Mouse (Mus musculus) left cerebral cortex, adult 9 months (tissue): ENCODE measurements around the gene Olfr412.

Experiments used
- DNase-seq, 2 experiments: peaks; one replicate each; pipeline ENCODE4 v3.0.0; 2022; ENCODE audit warnings: low spot score in 2 of 2

The Olfr412 gene

GRCm38 (mm10) chr11:74361769-74362168 lies at the start of gene Olfr412:
TSS of gene Olfr412 (plus strand) at chr11:74362069.
- DNase-seq: no peak

DNA sequence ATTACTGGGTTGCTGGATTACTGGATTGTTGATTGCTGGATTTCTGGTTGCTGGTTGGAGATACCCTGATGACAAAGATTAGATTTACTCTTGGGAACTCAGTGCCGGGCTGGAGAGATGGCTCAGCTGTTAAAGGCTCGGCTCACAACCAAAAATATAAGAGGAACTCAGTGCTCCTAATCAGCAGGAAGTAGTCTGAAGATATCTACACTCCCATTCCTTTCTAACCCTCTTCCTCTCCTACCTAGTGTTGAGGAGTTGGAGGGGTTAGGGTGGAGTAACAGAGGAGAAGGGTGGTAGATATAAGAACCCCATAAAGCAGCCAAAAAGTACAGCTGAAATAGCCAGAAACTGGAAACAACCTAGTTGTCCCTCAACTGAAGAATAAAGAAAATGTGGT lies 35.8 kb upstream of the Olfr412 start:
- DNase-seq: no peak

DNA sequence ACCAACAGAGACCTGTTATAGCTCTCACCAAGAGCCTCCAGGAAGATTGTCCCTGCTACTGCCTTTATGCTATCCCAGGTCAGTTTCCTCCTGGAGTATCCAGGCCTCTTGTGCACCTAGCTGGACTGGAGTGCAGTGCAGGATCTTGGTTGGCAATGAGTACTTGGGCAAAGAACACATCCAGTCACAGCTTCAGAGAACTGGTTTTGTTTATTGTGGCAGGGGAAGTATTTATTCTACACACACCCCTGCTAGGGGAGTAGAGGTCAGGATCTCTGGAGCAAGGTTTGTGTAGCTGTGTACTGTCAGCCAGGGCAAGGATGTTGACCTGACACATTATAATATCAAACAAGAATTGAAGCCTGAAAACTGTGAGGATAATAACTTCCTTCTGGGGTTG lies 33.1 kb upstream of the Olfr412 start:
- no peak for DNase-seq

DNA sequence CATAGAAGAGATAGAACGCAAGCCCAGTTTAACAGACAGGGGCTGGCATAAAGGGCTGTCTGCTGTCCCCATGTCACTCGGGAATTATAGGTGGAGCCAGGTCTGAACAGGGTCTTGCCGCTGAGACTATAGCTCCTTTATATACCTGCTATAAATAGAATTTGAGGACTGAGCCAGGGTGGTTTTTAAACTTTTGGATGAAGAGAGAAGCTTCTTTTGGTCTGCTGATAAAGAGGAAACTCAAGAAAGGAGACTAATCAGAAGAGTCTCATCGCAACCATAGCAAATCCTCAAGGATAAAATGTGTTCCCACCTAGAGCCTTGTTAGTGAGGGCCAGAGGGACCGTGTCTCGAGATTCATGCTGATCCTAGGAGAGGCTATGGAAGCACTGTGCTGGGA lies 23.9 kb upstream of the Olfr412 start, which contains the start of gene Olfr410:
Olfr410 (minus strand) TSS at position 101 of the 400 bp plus-strand sequence.
- no peak for DNase-seq

- no peak for DNase-seq
Measured at GRCm38 (mm10) chr11:74352550-74352949, 9.3 kb upstream of the Olfr412 start, which contains the start of gene Olfr411. TSS of gene Olfr411 (minus strand) at chr11:74352650.

DNA sequence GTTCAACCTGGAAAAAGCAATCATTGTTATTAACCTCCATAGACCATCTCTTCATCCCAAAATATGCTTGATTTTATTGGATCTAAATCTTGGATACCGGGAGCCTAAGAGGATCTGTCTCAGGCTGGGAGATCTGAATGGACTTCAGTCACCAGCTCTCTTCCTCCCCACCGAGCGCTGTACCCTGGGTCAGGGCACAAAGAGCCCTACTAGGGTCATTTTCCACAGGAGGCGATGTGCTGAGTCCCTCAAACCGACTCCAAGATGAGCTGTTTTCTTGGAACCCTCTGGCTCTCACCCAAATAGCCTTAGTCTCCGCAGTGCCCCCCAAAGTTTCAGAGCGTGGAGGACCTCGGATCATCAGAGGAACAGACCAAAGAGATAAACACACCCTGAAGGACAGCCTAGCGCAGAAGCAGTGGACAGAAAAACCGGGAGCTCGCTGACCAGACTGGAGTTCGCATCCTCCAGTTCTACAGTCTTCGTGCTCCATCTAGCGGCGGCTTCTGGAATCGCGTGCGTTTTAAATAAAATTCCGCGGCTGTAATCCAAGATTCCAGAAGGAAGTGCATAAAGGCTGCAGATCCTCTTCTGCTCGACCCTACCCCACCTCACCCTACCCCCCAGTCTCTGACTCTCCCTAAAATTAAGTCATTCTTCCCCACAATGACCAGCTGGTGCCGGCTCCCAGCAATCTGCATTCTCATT lies 9.7 kb downstream of the Olfr412 start:
- DNase-seq: peak in 1 of 2 experiments; percentile 83

GRCm38 (mm10) chr11:74376847-74377246 lies 15.0 kb downstream of the Olfr412 start:
- DNase-seq: peak in 1 of 2 experiments; percentile 72

DNA sequence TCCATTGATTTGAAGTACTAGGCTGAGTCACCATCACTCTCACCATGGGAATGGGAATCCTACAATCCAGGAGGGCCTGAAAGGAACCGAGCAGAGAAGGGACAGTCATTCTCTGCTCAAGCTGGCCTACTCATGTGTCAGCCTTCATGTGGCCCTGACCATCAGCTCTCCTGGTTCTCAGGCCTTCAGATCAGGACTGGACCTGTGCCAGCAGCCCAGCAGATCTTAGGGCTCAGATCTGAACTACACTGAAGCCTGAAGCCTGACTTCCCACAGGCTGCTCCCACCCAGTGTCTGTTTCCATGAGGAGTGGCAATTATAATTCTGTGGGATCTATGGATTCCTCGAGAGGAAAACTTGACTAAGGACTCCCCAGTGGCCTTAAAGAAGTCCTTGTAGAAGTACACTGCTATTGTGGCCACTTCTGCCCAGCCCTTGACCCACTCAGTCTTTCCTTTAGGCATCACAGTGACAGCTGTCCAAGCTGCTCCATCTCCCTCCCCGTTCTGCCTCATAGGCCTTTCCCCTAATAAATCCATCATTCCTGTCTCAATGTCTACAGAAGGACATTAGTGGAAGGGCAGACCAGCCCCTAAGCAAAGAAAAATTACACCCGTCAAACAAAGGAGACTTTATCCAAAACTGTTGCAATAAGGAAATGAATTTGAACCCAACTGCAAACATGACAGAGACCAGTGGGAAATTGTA lies 17.5 kb downstream of the Olfr412 start:
- no peak for DNase-seq

DNA sequence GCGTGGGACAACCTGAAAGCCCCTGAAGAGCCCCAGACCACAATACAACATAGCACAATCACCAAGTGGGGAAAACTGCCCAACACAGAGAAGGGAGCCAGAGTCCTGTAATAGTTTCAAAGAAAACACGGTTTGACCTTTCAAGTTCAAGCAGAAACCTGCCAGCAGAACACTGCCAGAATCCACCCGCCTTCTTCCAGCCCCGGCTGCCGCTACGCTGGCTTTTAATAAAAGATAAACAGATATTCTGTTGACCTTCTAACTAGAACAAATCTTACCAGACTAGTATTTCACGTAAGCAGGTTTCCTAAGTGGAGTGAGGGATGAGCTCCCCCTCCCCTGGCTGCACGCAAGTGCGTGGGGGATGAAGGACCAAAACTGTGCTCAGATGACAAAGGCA lies 23.8 kb downstream of the Olfr412 start:
- DNase-seq: no peak

GRCm38 (mm10) chr11:74387203-74387602 lies 25.3 kb downstream of the Olfr412 start:
- DNase-seq: no peak

- no peak for DNase-seq
Measured at GRCm38 (mm10) chr11:74391899-74392298, 30.0 kb downstream of the Olfr412 start.

- DNase-seq: no peak
Measured at GRCm38 (mm10) chr11:74392903-74393302, 31.0 kb downstream of the Olfr412 start.

- DNase-seq: no peak
Measured at GRCm38 (mm10) chr11:74393489-74393888, 31.6 kb downstream of the Olfr412 start.

DNA sequence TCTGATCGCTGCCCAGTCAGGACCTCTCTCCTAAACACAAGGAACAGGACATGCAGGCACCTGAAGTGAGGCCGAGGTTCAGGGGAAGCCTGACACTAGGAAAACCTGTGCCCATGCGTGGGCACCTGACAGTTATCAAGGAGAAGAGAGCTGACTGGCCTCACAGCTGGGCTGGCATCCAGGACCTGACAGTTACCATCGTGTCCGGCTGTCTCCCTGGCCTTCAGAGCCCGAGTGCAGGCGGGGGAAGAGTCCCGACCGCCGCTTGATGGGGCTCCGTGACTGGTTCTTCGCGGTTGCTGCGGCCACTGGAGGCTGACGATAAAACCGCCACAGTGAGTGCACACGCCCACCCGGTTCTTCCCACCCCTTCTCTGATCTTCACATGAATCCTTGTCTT lies 33.7 kb downstream of the Olfr412 start:
- DNase-seq: no peak

- DNase-seq: no peak
Measured at GRCm38 (mm10) chr11:74402126-74402525, 40.3 kb downstream of the Olfr412 start.

DNA sequence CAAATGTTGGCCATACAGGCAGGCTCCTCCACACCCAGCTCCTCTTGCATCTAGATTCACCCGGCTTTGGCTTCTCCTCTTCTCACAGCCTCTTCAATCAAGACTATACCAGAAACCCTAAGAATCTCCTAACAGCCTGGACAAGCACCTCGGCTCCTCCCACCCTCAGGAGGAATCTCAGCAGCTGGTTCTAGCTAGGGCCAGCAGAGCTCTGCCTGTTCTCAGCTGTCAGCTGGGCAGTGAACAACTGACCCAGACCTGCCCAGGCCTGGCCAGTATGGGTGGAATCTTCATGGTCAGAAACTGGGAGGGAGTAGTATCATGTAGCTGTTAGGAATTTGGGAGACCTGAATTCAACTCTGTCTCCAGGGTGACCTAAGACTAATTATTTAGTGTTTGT lies 42.3 kb downstream of the Olfr412 start:
- DNase-seq: no peak

DNA sequence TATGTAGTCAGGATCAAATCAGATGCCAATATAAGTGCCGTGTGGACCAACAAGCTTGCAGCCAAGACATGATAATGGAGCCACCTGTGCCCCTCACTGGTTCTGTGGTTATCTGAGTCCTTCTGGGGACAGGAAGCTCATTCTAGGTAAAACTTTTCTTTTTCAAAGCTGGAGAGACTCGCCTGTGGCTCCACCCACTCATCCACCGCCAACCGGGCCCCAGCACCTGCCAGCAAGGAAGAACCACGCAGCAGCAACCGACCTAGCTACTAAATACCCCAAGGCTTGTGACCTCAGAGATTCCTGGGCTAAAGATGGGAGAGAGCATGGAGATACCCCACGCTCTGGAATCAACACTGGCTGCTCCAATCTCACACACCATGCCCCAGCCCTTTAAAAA lies 43.3 kb downstream of the Olfr412 start:
- DNase-seq: no peak

GRCm38 (mm10) chr11:74408587-74409446 lies 46.9 kb downstream of the Olfr412 start:
- peak; percentile 58 to 87 for DNase-seq

DNA sequence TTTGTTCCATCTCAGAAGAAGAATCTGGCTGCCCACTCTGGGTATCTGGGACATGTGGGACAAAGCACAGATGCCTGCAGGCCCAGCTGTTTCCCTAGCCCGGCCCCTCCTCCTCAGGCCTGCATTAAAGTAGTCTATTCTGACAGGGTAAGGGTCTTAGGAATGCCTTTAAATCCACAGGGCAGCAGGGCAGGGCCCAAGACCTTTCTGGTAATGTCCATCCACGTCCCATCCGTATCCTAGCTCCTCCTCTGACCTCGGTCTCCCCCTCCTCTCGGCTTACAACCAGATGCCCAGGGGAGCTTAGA lies 47.5 kb downstream of the Olfr412 start:
- DNase-seq: no peak

DNA sequence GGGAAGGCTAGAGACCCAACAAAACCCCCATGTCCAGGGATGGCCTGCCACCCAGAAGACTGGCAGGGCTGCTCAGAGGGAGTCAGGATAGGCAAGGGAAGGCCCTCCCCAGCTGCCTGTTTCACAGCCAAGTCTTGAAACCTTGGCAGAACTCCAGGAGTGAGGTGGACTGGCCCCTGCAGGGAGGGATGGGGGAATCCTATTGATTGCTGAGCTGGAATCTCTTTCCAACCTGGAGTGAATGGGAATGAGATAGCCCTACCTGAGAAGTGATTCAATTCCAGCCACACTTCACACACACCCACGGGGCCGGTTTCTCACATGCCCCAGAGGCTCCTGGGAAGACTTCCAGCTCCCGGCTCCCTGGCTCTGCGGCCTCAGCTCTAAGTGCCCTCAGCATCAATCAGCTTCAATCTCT lies 47.9 kb downstream of the Olfr412 start:
- DNase-seq: peak in 1 of 2 experiments; percentile 47

DNA sequence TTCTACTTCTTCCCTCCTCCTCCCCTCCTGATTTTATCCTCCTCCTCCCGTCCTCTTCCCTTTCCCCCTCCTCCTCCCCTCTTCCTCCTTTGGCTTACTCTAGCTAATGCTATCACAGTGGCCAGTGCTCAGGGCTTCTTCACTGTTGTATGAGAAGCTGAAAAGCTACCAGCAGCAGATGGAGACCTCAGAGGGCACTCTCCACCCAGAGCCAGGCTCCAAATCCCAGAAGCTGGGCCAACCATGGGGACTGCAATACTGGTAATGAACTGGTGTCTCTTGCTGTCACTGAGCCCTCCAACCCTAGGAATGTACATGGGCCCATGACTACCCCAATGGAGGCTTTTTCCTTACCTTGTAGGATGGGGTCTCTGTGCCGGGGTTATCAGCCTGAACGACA lies 50.1 kb downstream of the Olfr412 start:
- no peak for DNase-seq

DNA sequence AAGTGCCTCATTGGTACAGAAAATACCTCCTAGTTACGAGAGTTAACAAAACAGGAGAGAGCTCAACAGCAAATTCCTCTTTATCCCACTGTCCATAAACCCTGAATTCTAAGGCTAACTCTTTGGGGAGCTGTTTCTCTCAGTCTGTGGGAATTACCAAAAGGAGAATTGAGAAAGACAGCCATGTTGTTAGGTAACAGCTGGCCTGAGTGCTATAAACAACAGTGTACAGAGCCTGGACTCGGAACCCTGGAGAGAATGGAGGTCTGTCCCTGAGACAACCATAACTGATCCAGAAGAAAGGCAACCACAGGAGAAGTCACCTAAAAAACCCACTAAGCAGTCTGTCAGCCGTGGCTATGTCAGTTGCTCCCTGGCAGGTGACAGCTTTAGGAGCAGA lies 50.6 kb downstream of the Olfr412 start:
- no peak for DNase-seq
